ENCODE assay signal across 12 mouse cellular contexts in the genomic region with DNA sequence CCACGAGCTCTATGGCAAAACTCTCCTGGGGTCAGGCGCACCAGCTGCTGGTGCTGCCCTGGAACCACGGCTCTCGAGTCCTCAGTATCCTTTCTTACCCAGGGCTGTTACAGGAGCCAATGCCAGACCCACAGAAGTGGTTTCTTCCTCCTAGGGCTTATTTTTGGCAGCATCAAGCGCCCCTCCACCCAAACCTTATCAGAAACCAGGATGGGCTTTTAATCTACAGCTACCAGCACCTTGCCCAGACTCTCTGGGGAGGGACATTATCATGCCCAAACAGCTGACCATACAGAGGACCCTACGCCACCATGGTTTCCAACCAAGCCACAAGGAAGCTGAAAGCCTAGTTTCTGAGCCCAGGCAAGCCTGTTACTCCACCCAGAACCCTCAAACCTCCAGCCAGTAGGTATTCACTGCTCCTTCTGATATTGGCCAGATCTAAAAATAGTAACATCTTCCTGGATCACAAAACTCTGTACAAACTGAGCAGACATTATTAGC. TPM values are rescaled to one million over a fixed set of nuclear protein-coding genes. Genes with fewer than 3 reads are reported as not detected.
DNase-seq lines count a peak whose midpoint lies in the region; ATAC-seq lines count a peak whose summit lies in the region.
"Had no signal": no experiment of that assay in that cellular context is flagged by ENCODE, and none has a peak within 500 bp of the region (broad histone marks: within the 10 kb centered on the region; RNA-seq: fewer than 3 reads in every experiment).

No protein-coding gene starts in this region.

- peaks cover 40% of the 10 kb centered on the region for H3K36me3 ChIP-seq in megakaryocyte, embryonic 14.5 days (replicated peaks; ENCODE audit: low read length)
- H3K36me3 ChIP-seq in forebrain, embryonic 14.5 days (ENCODE audit: control insufficient read depth, insufficient read depth, low read length) = peaks cover 22% of the 10 kb centered on the region
- H3K36me3 ChIP-seq in neural tube, embryonic 13.5 days = 0 out of 2 replicates have a peak, but pooled peaks cover 13% of the 10 kb centered on the region

- H3K4me2 ChIP-seq in forebrain, embryonic 14.5 days (ENCODE audit: low read length) = no peak overlapping the region
- no peak overlapping the region for H3K4me2 ChIP-seq in neural tube, embryonic 13.5 days

- H3K9ac ChIP-seq in forebrain, embryonic 14.5 days (ENCODE audit: low read length) = no peak overlapping the region
- H3K9ac ChIP-seq in neural tube, embryonic 13.5 days = no peak overlapping the region

- peak overlapping the region; percentile 82; the same call in 1 of the 2 replicates for H3K27ac ChIP-seq in forebrain, embryonic 14.5 days (ENCODE audit: low read depth, low read length)
- peak overlapping the region; percentile 84 for H3K27ac ChIP-seq in neural tube, embryonic 13.5 days (replicated peaks)

- ATAC-seq in megakaryocyte, adult 5-6 weeks (ENCODE audit: poor library complexity, severe bottlenecking) = no peak
- ATAC-seq in forebrain, embryonic 14.5 days = no peak
- no peak for ATAC-seq in neural tube, embryonic 13.5 days (ENCODE audit: low read depth)

- WGBS in forebrain, embryonic 14.5 days = 84% methylated on average over 6 of the region's 6 CpGs
- 58% methylated on average over 6 of the region's 6 CpGs for WGBS in neural tube, embryonic 13.5 days

- H3K9me3 ChIP-seq in megakaryocyte, embryonic 14.5 days = no peaks in the 10 kb centered on the region
- no peaks in the 10 kb centered on the region for H3K9me3 ChIP-seq in forebrain, embryonic 14.5 days (replicated peaks; ENCODE audit: control insufficient read depth, low read length)
- no peaks in the 10 kb centered on the region for H3K9me3 ChIP-seq in neural tube, embryonic 13.5 days

- H3K4me3 ChIP-seq in megakaryocyte, embryonic 14.5 days (replicated peaks) = peak overlapping the region; percentile 68
- no peak overlapping the region for H3K4me3 ChIP-seq in forebrain, embryonic 14.5 days (ENCODE audit: low read depth, low read length)
- H3K4me3 ChIP-seq in neural tube, embryonic 13.5 days = no peak overlapping the region

- H3K4me1 ChIP-seq in megakaryocyte, embryonic 14.5 days = peaks cover 95% of the 10 kb centered on the region
- peaks cover 59% of the 10 kb centered on the region for H3K4me1 ChIP-seq in forebrain, embryonic 14.5 days (ENCODE audit: control insufficient read depth, insufficient read depth, low read length)
- peaks cover 84% of the 10 kb centered on the region for H3K4me1 ChIP-seq in neural tube, embryonic 13.5 days (replicated peaks)

- peak; percentile 92 for DNase-seq in heart, adult 11 months
- DNase-seq in heart, adult 18-20 months = no peak
- no peak for DNase-seq in forebrain, embryonic 14.5 days (ENCODE audit: low spot score)
- DNase-seq in layer of hippocampus, adult 9-11 months = no peak
- DNase-seq in ovary, postnatal 36 days (ENCODE audit: low spot score) = no peak
- DNase-seq: cerebellum, postnatal 36 days; gastrocnemius, postnatal 14 days; kidney, postnatal 10 days; lung, postnatal 14 days had no signal

- H3K27me3 ChIP-seq in megakaryocyte, embryonic 14.5 days (replicated peaks) = peaks cover 1% of the 10 kb centered on the region
- H3K27me3 ChIP-seq in forebrain, embryonic 14.5 days (replicated peaks; ENCODE audit: control insufficient read depth, insufficient read depth, low read length) = no peaks in the 10 kb centered on the region
- H3K27me3 ChIP-seq in neural tube, embryonic 13.5 days = no peaks in the 10 kb centered on the region

RNA-seq across cellular contexts. Expression of a gene that starts 5.8 kb away (rescaled TPM):
- 10 to 100 TPM; 31.1 to 32.0 TPM for total RNA-seq in heart, adult 18-20 months (2021)
- 8.3 and 13.9 TPM in 2 replicates for polyA plus RNA-seq in megakaryocyte, embryonic 14.5 days (2012; ENCODE audit: insufficient read depth, low replicate concordance)
- 68.9 and 87.3 TPM in 2 replicates for total RNA-seq in megakaryocyte, adult 5-6 weeks (2015)
- total RNA-seq in megakaryocyte, adult 5-6 weeks (2017) = 175 and 189 TPM in 2 replicates
- polyA plus RNA-seq in forebrain, embryonic 14.5 days (2014; fragmentation: Nextera tagmentation; extraction: Ambion mirVana) = 67.3 and 82.6 TPM in 2 replicates
- polyA plus RNA-seq in neural tube, embryonic 13.5 days (2015; fragmentation: Nextera tagmentation; extraction: Ambion mirVana) = 49.0 and 55.3 TPM in 2 replicates

RNA-seq across cellular contexts. Expression of a gene that starts 36.1 kb away (rescaled TPM):
- 1 to 10 TPM; 6.2 to 9.3 TPM for total RNA-seq in heart, adult 18-20 months (2021)
- polyA plus RNA-seq in megakaryocyte, embryonic 14.5 days (2012; ENCODE audit: insufficient read depth, low replicate concordance) = not detected in 2 replicates
- not detected in 2 replicates for total RNA-seq in megakaryocyte, adult 5-6 weeks (2015)
- not detected in 2 replicates for total RNA-seq in megakaryocyte, adult 5-6 weeks (2017)
- 3.3 and 7.7 TPM in 2 replicates for polyA plus RNA-seq in forebrain, embryonic 14.5 days (2014; fragmentation: Nextera tagmentation; extraction: Ambion mirVana)
- 11.1 and 14.9 TPM in 2 replicates for polyA plus RNA-seq in neural tube, embryonic 13.5 days (2015; fragmentation: Nextera tagmentation; extraction: Ambion mirVana)

RNA-seq across cellular contexts. Expression of a gene that starts 37.9 kb away (rescaled TPM):
- not detected for total RNA-seq in heart, adult 18-20 months (2021)
- polyA plus RNA-seq in megakaryocyte, embryonic 14.5 days (2012; ENCODE audit: insufficient read depth, low replicate concordance) = not detected in 2 replicates
- total RNA-seq in megakaryocyte, adult 5-6 weeks (2015) = 0.16 and 0.83 TPM in 2 replicates
- 0.07 TPM in 1 of 2 replicates, not detected in the other for total RNA-seq in megakaryocyte, adult 5-6 weeks (2017)
- polyA plus RNA-seq in forebrain, embryonic 14.5 days (2014; fragmentation: Nextera tagmentation; extraction: Ambion mirVana) = 0.13 TPM in 1 of 2 replicates, not detected in the other
- 0.45 and 0.81 TPM in 2 replicates for polyA plus RNA-seq in neural tube, embryonic 13.5 days (2015; fragmentation: Nextera tagmentation; extraction: Ambion mirVana)
- total RNA-seq: gastrocnemius, postnatal 14 days had no signal
